Mouse (Mus musculus): Measurements from ENCODE around the gene Macrod2. TPM values are rescaled to one million over a fixed set of nuclear protein-coding genes. Genes with fewer than 3 reads are reported as not detected.

Macrod2 gene
- polyA plus RNA-seq, 1 experiment from 2014 or later = 23.7 TPM

DNA sequence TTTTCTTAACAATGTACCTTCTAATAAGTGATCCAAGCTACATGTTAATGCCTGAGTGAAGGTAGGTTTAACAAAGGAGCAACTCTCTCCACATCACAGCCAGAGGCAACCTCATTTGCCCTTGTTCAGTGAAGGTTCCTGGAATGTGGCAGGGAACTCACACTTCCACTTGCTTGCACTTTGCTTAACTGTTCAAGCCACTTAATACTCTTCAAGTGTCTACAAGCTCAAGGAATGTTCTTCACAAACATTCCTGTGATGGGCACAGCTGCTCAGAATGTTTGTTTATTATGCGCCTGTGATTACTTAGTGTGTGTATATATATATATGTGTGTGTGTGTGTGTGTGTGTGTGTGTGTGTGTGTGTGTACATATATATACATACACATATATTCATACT, 1721.5 kb downstream of the Macrod2 start:
- Histone ChIP-seq H3K4me1 (no peaks in the 10 kb centered on the region), H3K9me3 (no peaks in the 10 kb centered on the region), H3K4me2 (no peak overlapping the region), H3K27me3 (replicated peaks) (peaks cover 58% of the 10 kb centered on the region), H3K9ac (no peak overlapping the region), H3K36me3 (no peaks in the 10 kb centered on the region), H3K27ac (replicated peaks) (no peak overlapping the region), H3K4me3 (no peak overlapping the region)
- WGBS = 56% methylated on average over 1 of the region's 1 CpGs
- no peak for ATAC-seq (ENCODE audit: extremely low read depth, insufficient number of reproducible peaks, low FRiP score, low TSS enrichment)

DNA sequence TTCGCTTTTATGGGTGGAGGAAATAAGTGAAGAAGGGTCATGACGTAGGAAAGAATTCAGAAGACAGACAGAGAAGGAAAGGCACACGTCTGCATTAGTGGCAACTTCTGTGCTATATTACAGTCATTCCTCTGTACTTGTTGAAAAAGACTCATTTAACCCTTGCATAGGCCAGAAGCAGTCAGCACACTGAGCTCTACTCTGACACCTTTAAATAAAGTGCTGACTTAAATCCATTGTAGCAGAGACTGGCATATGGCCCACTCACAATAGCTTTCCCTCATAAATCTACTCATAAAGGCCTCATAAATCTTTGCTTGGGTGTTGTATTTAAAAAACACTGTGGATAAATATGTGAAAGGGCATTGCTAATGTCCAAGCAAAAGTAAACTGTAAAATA, 1733.0 kb downstream of the Macrod2 start:
- Histone ChIP-seq H3K36me3 (no peaks in the 10 kb centered on the region), H3K9me3 (no peaks in the 10 kb centered on the region), H3K27ac (replicated peaks) (no peak overlapping the region), H3K4me1 (no peaks in the 10 kb centered on the region; the same call in 1 of the 2 replicates), H3K27me3 (replicated peaks) (peaks cover 11% of the 10 kb centered on the region; the same call in 1 of the 2 replicates), H3K9ac (no peak overlapping the region), H3K4me2 (no peak overlapping the region), H3K4me3 (no peak overlapping the region)
- 59% methylated on average over 3 of the region's 3 CpGs for WGBS
- ATAC-seq (ENCODE audit: extremely low read depth, insufficient number of reproducible peaks, low FRiP score, low TSS enrichment) = no peak

DNA sequence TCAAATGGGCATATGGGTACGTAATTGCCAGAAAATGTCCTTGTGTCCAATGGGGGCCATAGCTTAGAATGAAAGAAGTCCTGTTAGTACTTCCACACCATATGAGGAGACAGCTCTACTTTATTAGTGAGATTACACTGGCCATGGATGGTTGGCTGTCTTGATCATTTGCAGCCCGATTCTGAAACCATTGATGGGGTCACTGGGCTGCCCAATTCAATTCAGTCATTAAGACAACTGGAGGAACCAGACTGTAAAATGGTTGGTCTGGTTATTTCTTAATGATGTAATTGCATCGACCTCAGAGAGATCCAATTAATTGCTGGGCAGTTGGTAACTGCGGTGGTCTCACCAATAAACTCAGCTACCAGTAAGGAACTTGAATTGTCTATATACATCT, 1734.1 kb downstream of the Macrod2 start:
- Histone ChIP-seq H3K9me3 (no peaks in the 10 kb centered on the region), H3K4me1 (no peaks in the 10 kb centered on the region), H3K36me3 (no peaks in the 10 kb centered on the region), H3K27me3 (replicated peaks) (0 out of 2 replicates have a peak, but pooled peaks cover 5% of the 10 kb centered on the region), H3K4me2 (no peak overlapping the region), H3K9ac (no peak overlapping the region), H3K4me3 (no peak overlapping the region), H3K27ac (replicated peaks) (no peak overlapping the region)
- 85% methylated on average over 4 of the region's 4 CpGs for WGBS
- no peak for ATAC-seq (ENCODE audit: extremely low read depth, insufficient number of reproducible peaks, low FRiP score, low TSS enrichment)

DNA sequence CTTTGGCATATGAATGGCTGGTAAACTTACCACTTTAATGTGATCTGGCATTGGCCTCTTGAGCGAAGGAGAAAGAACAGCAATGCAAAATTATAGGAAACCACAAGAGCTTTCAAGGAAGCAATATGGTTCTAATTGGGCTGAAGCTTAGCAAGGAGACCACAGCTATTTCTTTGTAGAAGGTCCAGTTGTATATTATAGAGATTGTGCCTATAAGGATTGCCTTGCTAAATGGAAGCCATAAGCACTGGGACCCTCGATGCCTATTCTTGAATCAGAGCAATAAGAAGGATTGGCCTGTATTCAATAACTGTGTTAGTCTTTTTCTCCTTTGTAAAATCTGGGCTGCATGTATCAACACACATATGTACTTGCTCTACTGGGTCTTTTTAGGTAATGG, 1754.2 kb downstream of the Macrod2 start:
- ATAC-seq (ENCODE audit: extremely low read depth, insufficient number of reproducible peaks, low FRiP score, low TSS enrichment) = no peak
- H3K27ac ChIP-seq (replicated peaks) = no peak overlapping the region
- no peak overlapping the region for H3K9ac ChIP-seq
- peaks cover 5% of the 10 kb centered on the region; the same call in 1 of the 2 replicates for H3K9me3 ChIP-seq
- H3K4me2 ChIP-seq = no peak overlapping the region
- WGBS = 77% methylated on average over 2 of the region's 2 CpGs
- H3K4me1 ChIP-seq = no peaks in the 10 kb centered on the region
- no peaks in the 10 kb centered on the region for H3K27me3 ChIP-seq (replicated peaks)
- no peaks in the 10 kb centered on the region for H3K36me3 ChIP-seq
- H3K4me3 ChIP-seq = no peak overlapping the region

DNA sequence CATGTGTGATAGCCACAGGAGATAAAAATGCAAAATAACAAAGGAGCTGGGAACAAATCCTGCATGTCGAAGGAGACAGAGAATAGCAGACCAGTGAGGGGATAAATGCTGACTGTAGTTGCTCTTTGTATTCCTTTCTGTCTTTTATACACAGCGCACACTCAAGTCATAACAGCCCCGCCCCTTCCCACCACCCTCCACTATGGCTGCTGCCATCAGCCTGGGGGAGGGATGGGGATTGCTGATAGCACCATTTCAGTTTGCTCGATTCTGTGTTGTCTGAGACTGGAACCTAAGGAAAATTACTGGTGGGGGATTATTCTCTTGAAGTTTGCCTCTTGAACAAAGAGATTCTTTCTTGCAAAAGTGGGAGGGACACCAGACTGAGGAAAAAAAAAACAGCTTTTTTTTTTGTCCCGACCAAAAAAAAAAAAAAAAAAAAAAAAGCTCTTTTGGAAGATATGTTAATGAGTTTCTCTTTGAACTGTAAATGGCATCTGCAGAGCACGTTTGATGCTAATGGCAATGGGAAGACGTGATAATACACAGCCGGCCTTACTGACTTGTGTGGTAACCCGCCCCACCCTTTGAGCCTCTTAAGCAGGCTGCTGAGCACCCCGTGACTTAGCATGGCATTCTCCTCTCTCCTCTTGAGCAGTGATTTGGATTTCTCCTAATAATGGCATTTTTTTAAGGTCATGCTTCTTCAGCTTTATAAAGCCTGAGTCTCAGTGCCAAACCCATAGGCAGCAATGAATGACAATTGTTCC, 1768.6 kb downstream of the Macrod2 start:
- H3K4me3 ChIP-seq = no peak overlapping the region
- H3K27me3 ChIP-seq (replicated peaks) = no peaks in the 10 kb centered on the region
- WGBS = 26% methylated on average over 10 of the region's 10 CpGs
- no peaks in the 10 kb centered on the region for H3K36me3 ChIP-seq
- H3K4me2 ChIP-seq = no peak overlapping the region
- H3K9me3 ChIP-seq = no peaks in the 10 kb centered on the region
- no peak for ATAC-seq (ENCODE audit: extremely low read depth, insufficient number of reproducible peaks, low FRiP score, low TSS enrichment)
- H3K27ac ChIP-seq (replicated peaks) = no peak overlapping the region
- no peaks in the 10 kb centered on the region for H3K4me1 ChIP-seq
- no peak overlapping the region for H3K9ac ChIP-seq

DNA sequence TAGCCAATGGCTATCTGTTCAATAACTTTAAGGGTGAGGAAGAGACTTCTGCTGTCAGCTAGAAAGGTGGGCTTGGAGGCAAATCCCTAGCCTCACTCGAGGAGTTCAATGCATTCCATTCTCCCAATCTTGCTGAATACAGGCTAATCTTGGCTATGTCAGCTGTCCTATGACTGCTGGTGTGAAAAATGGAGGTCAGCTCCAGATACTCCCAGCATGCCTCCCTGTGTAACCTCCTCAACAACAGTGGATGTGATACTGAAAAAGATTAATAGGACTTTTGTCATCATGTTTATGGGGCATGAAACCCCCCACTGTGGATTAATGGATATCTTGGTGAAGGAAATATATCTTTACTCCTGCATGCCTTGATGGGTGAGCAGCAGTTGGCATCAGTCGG, 1774.5 kb downstream of the Macrod2 start:
- 60% methylated on average over 2 of the region's 2 CpGs for WGBS
- Histone ChIP-seq H3K27me3 (replicated peaks) (no peaks in the 10 kb centered on the region), H3K36me3 (no peaks in the 10 kb centered on the region), H3K9me3 (no peaks in the 10 kb centered on the region), H3K4me2 (no peak overlapping the region), H3K4me3 (no peak overlapping the region), H3K27ac (replicated peaks) (no peak overlapping the region), H3K9ac (no peak overlapping the region), H3K4me1 (no peaks in the 10 kb centered on the region)
- ATAC-seq (ENCODE audit: extremely low read depth, insufficient number of reproducible peaks, low FRiP score, low TSS enrichment) = no peak

DNA sequence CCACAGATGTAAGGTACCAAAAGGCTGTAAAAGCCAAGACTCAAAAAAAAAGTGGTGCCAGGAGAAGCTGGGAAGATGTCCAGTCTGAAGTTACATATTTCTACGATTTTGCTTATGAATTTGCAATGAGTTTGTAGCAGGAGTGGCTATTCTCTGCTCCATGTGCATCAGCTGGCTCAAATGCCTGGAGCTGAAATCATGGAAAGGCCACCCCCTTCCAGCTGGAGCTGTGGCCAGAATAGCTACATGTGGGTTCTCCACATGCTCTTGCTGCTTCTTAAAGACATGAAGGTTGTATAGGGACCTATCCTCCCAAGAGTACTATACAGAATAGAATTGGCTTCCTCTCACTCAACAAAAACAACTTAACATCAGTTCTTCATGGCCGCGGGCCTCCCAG, 1777.6 kb downstream of the Macrod2 start:
- no peak overlapping the region for H3K4me3 ChIP-seq

DNA sequence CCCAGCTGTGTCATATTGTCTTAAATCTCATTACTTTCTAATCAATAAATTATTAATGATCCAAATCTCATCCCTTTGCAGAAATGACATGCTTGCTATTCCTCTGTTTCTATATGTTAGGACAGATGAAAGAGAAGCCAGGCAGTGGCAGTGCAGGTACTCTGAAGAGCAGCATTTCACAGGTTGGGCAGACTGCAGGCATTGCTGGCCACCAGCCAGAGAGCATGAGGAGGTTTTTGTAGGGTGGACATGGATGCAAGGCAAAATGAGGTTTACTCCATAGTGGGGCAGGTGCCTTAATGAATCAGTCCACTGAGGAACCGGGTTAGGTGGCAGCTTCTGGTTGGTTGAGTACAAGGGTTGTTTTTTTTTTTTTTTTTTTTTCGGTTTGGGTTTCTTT, 1778.9 kb downstream of the Macrod2 start:
- 63% methylated on average over 2 of the region's 2 CpGs for WGBS

More for the DNA sequence above, 1777.6 kb downstream of the Macrod2 start:
- Histone ChIP-seq H3K4me2 (no peak overlapping the region), H3K27me3 (replicated peaks) (no peaks in the 10 kb centered on the region), H3K9me3 (no peaks in the 10 kb centered on the region), H3K36me3 (no peaks in the 10 kb centered on the region), H3K27ac (replicated peaks) (no peak overlapping the region), H3K9ac (no peak overlapping the region), H3K4me1 (no peaks in the 10 kb centered on the region)
- ATAC-seq (ENCODE audit: extremely low read depth, insufficient number of reproducible peaks, low FRiP score, low TSS enrichment) = no peak
- 83% methylated on average over 3 of the region's 3 CpGs for WGBS

DNA sequence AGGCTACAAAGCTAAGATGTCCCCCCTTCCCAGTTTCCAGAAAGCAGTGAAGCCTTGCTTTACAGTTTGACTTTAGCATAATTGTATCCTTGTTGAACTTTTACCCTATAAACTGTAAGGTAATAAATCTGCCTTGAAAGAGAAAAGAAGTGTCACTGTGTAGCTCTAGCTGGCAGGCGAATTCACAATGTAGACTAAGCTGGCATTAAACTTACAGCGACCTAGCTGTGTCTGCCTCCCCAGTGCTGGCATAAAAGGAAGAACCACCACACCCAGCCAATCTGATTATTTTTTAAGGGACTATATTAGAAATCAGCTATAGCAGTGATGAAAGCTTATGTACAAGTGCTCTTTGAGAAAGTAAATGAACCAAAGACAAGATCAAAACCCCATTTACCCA, 1791.8 kb downstream of the Macrod2 start:
- Histone ChIP-seq H3K4me3 (no peak overlapping the region), H3K27ac (replicated peaks) (no peak overlapping the region), H3K4me2 (no peak overlapping the region), H3K4me1 (no peaks in the 10 kb centered on the region), H3K27me3 (replicated peaks) (no peaks in the 10 kb centered on the region), H3K9me3 (no peaks in the 10 kb centered on the region), H3K9ac (no peak overlapping the region), H3K36me3 (no peaks in the 10 kb centered on the region)
- WGBS = 75% methylated on average over 2 of the region's 2 CpGs
- ATAC-seq (ENCODE audit: extremely low read depth, insufficient number of reproducible peaks, low FRiP score, low TSS enrichment) = no peak

More for the DNA sequence above, 1778.9 kb downstream of the Macrod2 start:
- H3K36me3 ChIP-seq = no peaks in the 10 kb centered on the region
- no peaks in the 10 kb centered on the region for H3K4me1 ChIP-seq
- no peak overlapping the region for H3K4me3 ChIP-seq
- no peaks in the 10 kb centered on the region for H3K27me3 ChIP-seq (replicated peaks)
- ATAC-seq (ENCODE audit: extremely low read depth, insufficient number of reproducible peaks, low FRiP score, low TSS enrichment) = no peak
- H3K9ac ChIP-seq = no peak overlapping the region
- H3K9me3 ChIP-seq = no peaks in the 10 kb centered on the region
- H3K27ac ChIP-seq (replicated peaks) = no peak overlapping the region
- no peak overlapping the region for H3K4me2 ChIP-seq

DNA sequence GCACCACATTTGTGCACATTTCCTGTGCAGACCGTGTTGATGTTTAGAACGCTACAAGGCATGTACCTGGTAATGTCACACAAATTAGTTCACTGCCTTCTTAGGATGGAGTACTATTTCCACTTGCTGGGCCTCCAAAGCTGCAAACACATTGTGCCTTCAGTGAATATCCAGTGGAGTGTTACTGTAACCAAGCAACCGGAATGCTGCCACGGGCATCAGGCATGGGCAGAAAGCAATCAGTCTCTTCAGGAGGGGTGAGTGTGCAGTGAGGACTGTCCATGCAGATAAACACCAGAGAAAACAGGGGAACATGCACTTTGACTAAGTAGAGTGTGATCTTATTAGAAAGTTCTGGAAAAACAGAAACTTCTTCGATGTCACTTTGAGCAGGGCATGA, 1792.3 kb downstream of the Macrod2 start:
- H3K4me3 ChIP-seq = no peak overlapping the region
- no peak overlapping the region for H3K9ac ChIP-seq
- no peak overlapping the region for H3K4me2 ChIP-seq
- H3K36me3 ChIP-seq = no peaks in the 10 kb centered on the region
- ATAC-seq (ENCODE audit: extremely low read depth, insufficient number of reproducible peaks, low FRiP score, low TSS enrichment) = no peak
- H3K9me3 ChIP-seq = no peaks in the 10 kb centered on the region
- no peaks in the 10 kb centered on the region for H3K27me3 ChIP-seq (replicated peaks)
- no peak overlapping the region for H3K27ac ChIP-seq (replicated peaks)
- WGBS = 69% methylated on average over 5 of the region's 5 CpGs
- H3K4me1 ChIP-seq = no peaks in the 10 kb centered on the region

DNA sequence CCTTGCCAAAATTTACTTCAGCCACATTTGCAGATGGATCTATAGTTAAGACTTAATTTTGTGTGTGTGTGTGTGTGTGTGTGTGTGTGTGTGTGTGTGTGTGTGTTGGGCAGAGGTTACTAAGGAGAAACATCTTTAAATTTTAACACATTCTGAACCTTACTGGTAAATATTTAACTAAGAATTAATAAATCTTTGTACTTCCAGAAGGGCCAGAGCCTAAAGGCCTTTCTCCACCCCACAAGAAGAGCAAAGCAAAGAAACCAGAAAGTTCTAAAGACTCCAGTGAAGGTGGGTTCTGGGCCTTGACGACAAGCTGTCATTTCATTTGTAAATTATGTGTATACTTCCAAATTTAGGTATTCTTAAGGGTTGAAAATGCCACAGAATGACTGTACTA, 1822.3 kb downstream of the Macrod2 start:
- WGBS = 70% methylated on average over 1 of the region's 1 CpGs
- H3K9me3 ChIP-seq = no peaks in the 10 kb centered on the region

More for the DNA sequence above, 1822.3 kb downstream of the Macrod2 start:
- no peaks in the 10 kb centered on the region for H3K27me3 ChIP-seq (replicated peaks)
- ATAC-seq (ENCODE audit: extremely low read depth, insufficient number of reproducible peaks, low FRiP score, low TSS enrichment) = no peak
- no peak overlapping the region for H3K9ac ChIP-seq
- no peak overlapping the region for H3K27ac ChIP-seq (replicated peaks)
- H3K4me2 ChIP-seq = no peak overlapping the region
- no peaks in the 10 kb centered on the region for H3K36me3 ChIP-seq
- no peak overlapping the region for H3K4me3 ChIP-seq
- H3K4me1 ChIP-seq = no peaks in the 10 kb centered on the region
